ENCODE assay signal across 19 mouse cellular contexts in genomic region chr2:171668791-171669645, GRCm38 (mm10).
DNase-seq lines count a peak whose midpoint lies in the region; ATAC-seq and TF ChIP-seq lines count a peak whose summit lies in the region.
"Had no signal": no experiment of that assay in that cellular context is flagged by ENCODE, and none has a peak within 500 bp of the region (broad histone marks: within the 10 kb centered on the region; RNA-seq: fewer than 3 reads in every experiment).

No protein-coding gene starts in this region.

- ATAC-seq in heart, embryonic 13.5 days (ENCODE audit: extremely low read depth, insufficient number of reproducible peaks, low FRiP score, low TSS enrichment): no peak
- ATAC-seq in forebrain, embryonic 16.5 days: peak; percentile 47
- ATAC-seq: inflammation-experienced regulatory T-cells, adult 6 months; midbrain, embryonic 16.5 days had no signal

- no peaks in the 10 kb centered on the region for H3K27me3 ChIP-seq in heart, embryonic 13.5 days (replicated peaks)
- no peaks in the 10 kb centered on the region for H3K27me3 ChIP-seq in forebrain, embryonic 16.5 days (replicated peaks; ENCODE audit: control insufficient read depth, insufficient read depth, low read length)
- H3K27me3 ChIP-seq: limb, embryonic 15.5 days; liver, embryonic 15.5 days had no signal

- no peak overlapping the region for H3K4me3 ChIP-seq in heart, embryonic 13.5 days
- H3K4me3 ChIP-seq in layer of hippocampus, adult 2 months: no peak overlapping the region
- H3K4me3 ChIP-seq in forebrain, embryonic 16.5 days (replicated peaks; ENCODE audit: low read length): no peak overlapping the region
- H3K4me3 ChIP-seq: embryonic facial prominence, embryonic 10.5 days; heart, adult 2 months; limb, embryonic 15.5 days; liver, embryonic 15.5 days had no signal

- intact Hi-C loops in heart, postnatal 10 days (cut with DNase I): no loop called here

- no peak for TF ChIP-seq CTCF in layer of hippocampus, adult 2 months (conservative IDR thresholded peaks at IDR 0.05)

- peaks cover 9% of the 10 kb centered on the region for H3K4me1 ChIP-seq in heart, embryonic 13.5 days
- H3K4me1 ChIP-seq in forebrain, embryonic 16.5 days (replicated peaks; ENCODE audit: control insufficient read depth, insufficient read depth, low read length): peaks cover 3% of the 10 kb centered on the region; the same call in 1 of the 2 replicates
- H3K4me1 ChIP-seq: embryonic facial prominence, embryonic 10.5 days; liver, embryonic 15.5 days had no signal

- no peak overlapping the region for H3K9ac ChIP-seq in heart, embryonic 13.5 days
- H3K9ac ChIP-seq in forebrain, embryonic 16.5 days (replicated peaks; ENCODE audit: low read depth, low read length): no peak overlapping the region
- H3K9ac ChIP-seq: limb, embryonic 15.5 days; liver, embryonic 15.5 days had no signal

- DNase-seq in heart, postnatal 10 days: no peak
- DNase-seq in layer of hippocampus, postnatal 14 days (ENCODE audit: low spot score in 2 of 2): peak; percentile 13 to 55
- no peak for DNase-seq in layer of hippocampus, adult 2 months (ENCODE audit: low spot score in 2 of 2)
- DNase-seq in brain, adult 2 months (ENCODE audit: low read depth, low spot score): peak; percentile 25
- no peak for DNase-seq in gastrocnemius, postnatal 10 days
- DNase-seq: cerebellum, adult 8-10 months; heart, adult 2 months; kidney, postnatal 14 days; layer of hippocampus, adult 9-11 months; right cerebral cortex, postnatal 14 days; spleen, adult 18-20 months; thymus, postnatal 36 days had no signal

- H3K4me2 ChIP-seq in heart, embryonic 13.5 days: peak overlapping the region; percentile 20; the same call in 1 of the 2 replicates
- H3K4me2 ChIP-seq in forebrain, embryonic 16.5 days (ENCODE audit: low read length): no peak overlapping the region
- H3K4me2 ChIP-seq: limb, embryonic 15.5 days; liver, embryonic 15.5 days had no signal

- no peak overlapping the region for H3K27ac ChIP-seq in heart, embryonic 13.5 days (replicated peaks)
- no peak overlapping the region for H3K27ac ChIP-seq in layer of hippocampus, adult 2 months
- H3K27ac ChIP-seq in forebrain, embryonic 16.5 days (ENCODE audit: low read length): no peak overlapping the region
- H3K27ac ChIP-seq: embryonic facial prominence, embryonic 10.5 days; heart, adult 2 months; limb, embryonic 15.5 days; liver, embryonic 15.5 days had no signal

- H3K9me3 ChIP-seq in heart, embryonic 13.5 days: no peaks in the 10 kb centered on the region; the same call in 1 of the 2 replicates
- no peaks in the 10 kb centered on the region; the same call in 1 of the 2 replicates for H3K9me3 ChIP-seq in forebrain, embryonic 16.5 days (ENCODE audit: control insufficient read depth, low read length)
- H3K9me3 ChIP-seq: limb, embryonic 15.5 days; liver, embryonic 15.5 days had no signal

- 24% methylated on average over 4 of the region's 4 CpGs for WGBS in heart, embryonic 13.5 days
- 12% methylated on average over 4 of the region's 4 CpGs for WGBS in forebrain, embryonic 16.5 days

- no peaks in the 10 kb centered on the region for H3K36me3 ChIP-seq in heart, embryonic 13.5 days
- H3K36me3 ChIP-seq in forebrain, embryonic 16.5 days (ENCODE audit: control insufficient read depth, insufficient read depth): no peaks in the 10 kb centered on the region
- H3K36me3 ChIP-seq: embryonic facial prominence, embryonic 10.5 days; limb, embryonic 15.5 days; liver, embryonic 15.5 days had no signal

Comparison
In these comparisons a context has a peak if more than half of its experiments do, and no peak if none do; other contexts are left out.
1. DNase-seq: peak in layer of hippocampus, postnatal 14 days (2 of 2) and brain, adult 2 months (single experiment); none in heart, postnatal 10 days (0 of 2), layer of hippocampus, adult 2 months (0 of 2) and gastrocnemius, postnatal 10 days (single experiment).